Mouse (Mus musculus): Measurements from ENCODE around the gene Pilrb1. TPM values are rescaled to one million over a fixed set of nuclear protein-coding genes. Genes with fewer than 3 reads are reported as not detected.
A peak's percentile ranks its signal among the peaks of the same experiment; 100 is the strongest.
"Not testable (repeated sequence)": the region's sequence is repeated elsewhere in the genome, so short reads cannot be mapped to it uniquely, and the experiment has no call there.

Gene Pilrb1
- total and polyA plus RNA-seq, 2 experiments = 5.1 to 6.1 TPM

- not testable (repeated sequence) for H3K4me1 ChIP-seq (ENCODE audit: control insufficient read depth, insufficient read depth, low read length); H3K4me3 ChIP-seq (ENCODE audit: insufficient read depth, low read depth, low read length); H3K79me2 ChIP-seq (ENCODE audit: control insufficient read depth, insufficient read depth, low read length); DNase-seq (ENCODE audit: extremely low read depth, low read depth, low spot score); H3K27ac ChIP-seq (replicated peaks; ENCODE audit: insufficient read depth, low read depth, low read length); H3K9ac ChIP-seq (ENCODE audit: low read depth, low read length); H3K36me3 ChIP-seq (ENCODE audit: control insufficient read depth, insufficient read depth, low read length); H3K27me3 ChIP-seq (ENCODE audit: control insufficient read depth, insufficient read depth, low read length)
- WGBS = 78% methylated on average over 1 of the region's 1 CpGs
These were observed 7.6 kb downstream of the Pilrb1 start for GRCm38 (mm10) chr5:137850313-137850712.

GRCm38 (mm10) chr5:137837110-137837509, 20.8 kb downstream of the Pilrb1 start:
- H3K9ac ChIP-seq (ENCODE audit: low read depth, low read length); DNase-seq (ENCODE audit: extremely low read depth, low read depth, low spot score); H3K36me3 ChIP-seq (ENCODE audit: control insufficient read depth, insufficient read depth, low read length); H3K79me2 ChIP-seq (ENCODE audit: control insufficient read depth, insufficient read depth, low read length); H3K27me3 ChIP-seq (ENCODE audit: control insufficient read depth, insufficient read depth, low read length); H3K27ac ChIP-seq (replicated peaks; ENCODE audit: insufficient read depth, low read depth, low read length); H3K4me1 ChIP-seq (ENCODE audit: control insufficient read depth, insufficient read depth, low read length); H3K4me3 ChIP-seq (ENCODE audit: insufficient read depth, low read depth, low read length): not testable (repeated sequence)

GRCm38 (mm10) chr5:137836611-137837010, 21.3 kb downstream of the Pilrb1 start:
- H3K27ac ChIP-seq (replicated peaks; ENCODE audit: insufficient read depth, low read depth, low read length) = no peak overlapping the region
- no peak overlapping the region for H3K9ac ChIP-seq (ENCODE audit: low read depth, low read length)
- no peaks in the 10 kb centered on the region for H3K79me2 ChIP-seq (ENCODE audit: control insufficient read depth, insufficient read depth, low read length)
- no peak for DNase-seq (ENCODE audit: extremely low read depth, low read depth, low spot score)
- H3K4me3 ChIP-seq (ENCODE audit: insufficient read depth, low read depth, low read length) = no peak overlapping the region
- no peaks in the 10 kb centered on the region for H3K4me1 ChIP-seq (ENCODE audit: control insufficient read depth, insufficient read depth, low read length)
- TF ChIP-seq CTCF (IDR thresholded peaks at IDR 0.05; ENCODE audit: low read depth, low read length) (no peak), POLR2A (IDR thresholded peaks at IDR 0.05; ENCODE audit: extremely low read depth, insufficient read depth, low read length) (no peak)
- H3K27me3 ChIP-seq (ENCODE audit: control insufficient read depth, insufficient read depth, low read length) = no peaks in the 10 kb centered on the region
- no peaks in the 10 kb centered on the region for H3K36me3 ChIP-seq (ENCODE audit: control insufficient read depth, insufficient read depth, low read length)

- H3K27ac ChIP-seq (replicated peaks; ENCODE audit: insufficient read depth, low read depth, low read length) = not testable (repeated sequence)
- WGBS = 60% methylated on average over 2 of the region's 2 CpGs
These were observed 21.9 kb downstream of the Pilrb1 start, which contains the start of gene Pilra for GRCm38 (mm10) chr5:137835966-137836520. TSS of gene Pilra (minus strand) at chr5:137836281.

GRCm38 (mm10) chr5:137833500-137833899, 24.4 kb downstream of the Pilrb1 start:
- peaks cover 2% of the 10 kb centered on the region; the same call in 1 of the 2 replicates for H3K4me1 ChIP-seq (ENCODE audit: control insufficient read depth, insufficient read depth, low read length)
- H3K9ac ChIP-seq (ENCODE audit: low read depth, low read length) = no peak overlapping the region
- H3K27me3 ChIP-seq (ENCODE audit: control insufficient read depth, insufficient read depth, low read length) = no peaks in the 10 kb centered on the region
- TF ChIP-seq POLR2A (IDR thresholded peaks at IDR 0.05; ENCODE audit: extremely low read depth, insufficient read depth, low read length) (no peak), CTCF (IDR thresholded peaks at IDR 0.05; ENCODE audit: low read depth, low read length) (no peak)
- H3K36me3 ChIP-seq (ENCODE audit: control insufficient read depth, insufficient read depth, low read length) = no peaks in the 10 kb centered on the region
- H3K4me3 ChIP-seq (ENCODE audit: insufficient read depth, low read depth, low read length) = no peak overlapping the region
- no peak for DNase-seq (ENCODE audit: extremely low read depth, low read depth, low spot score)
- WGBS = 76% methylated on average over 4 of the region's 4 CpGs
- no peak overlapping the region for H3K27ac ChIP-seq (replicated peaks; ENCODE audit: insufficient read depth, low read depth, low read length)
- H3K79me2 ChIP-seq (ENCODE audit: control insufficient read depth, insufficient read depth, low read length) = no peaks in the 10 kb centered on the region

More at GRCm38 (mm10) chr5:137835966-137836520, 21.9 kb downstream of the Pilrb1 start, which contains the start of gene Pilra:
- H3K36me3 ChIP-seq (ENCODE audit: control insufficient read depth, insufficient read depth, low read length); H3K4me3 ChIP-seq (ENCODE audit: insufficient read depth, low read depth, low read length); DNase-seq (ENCODE audit: extremely low read depth, low read depth, low spot score); H3K27me3 ChIP-seq (ENCODE audit: control insufficient read depth, insufficient read depth, low read length); H3K79me2 ChIP-seq (ENCODE audit: control insufficient read depth, insufficient read depth, low read length); H3K4me1 ChIP-seq (ENCODE audit: control insufficient read depth, insufficient read depth, low read length): not testable (repeated sequence)
- H3K9ac ChIP-seq (ENCODE audit: low read depth, low read length) = 0 out of 2 replicates have a peak within 1 kb of the TSS, but pooled peaks have one; percentile 5

GRCm38 (mm10) chr5:137831506-137831905, 26.4 kb downstream of the Pilrb1 start:
- no peaks in the 10 kb centered on the region for H3K27me3 ChIP-seq (ENCODE audit: control insufficient read depth, insufficient read depth, low read length)
- peaks cover 2% of the 10 kb centered on the region; the same call in 1 of the 2 replicates for H3K4me1 ChIP-seq (ENCODE audit: control insufficient read depth, insufficient read depth, low read length)
- 83% methylated on average over 6 of the region's 6 CpGs for WGBS
- no peak overlapping the region for H3K4me3 ChIP-seq (ENCODE audit: insufficient read depth, low read depth, low read length)
- no peak for TF ChIP-seq CTCF (IDR thresholded peaks at IDR 0.05; ENCODE audit: low read depth, low read length)
- no peak for TF ChIP-seq POLR2A (IDR thresholded peaks at IDR 0.05; ENCODE audit: extremely low read depth, insufficient read depth, low read length)
- peak; percentile 21 for DNase-seq (ENCODE audit: extremely low read depth, low read depth, low spot score)
- H3K27ac ChIP-seq (replicated peaks; ENCODE audit: insufficient read depth, low read depth, low read length) = no peak overlapping the region
- H3K36me3 ChIP-seq (ENCODE audit: control insufficient read depth, insufficient read depth, low read length) = no peaks in the 10 kb centered on the region
- H3K79me2 ChIP-seq (ENCODE audit: control insufficient read depth, insufficient read depth, low read length) = no peaks in the 10 kb centered on the region
- H3K9ac ChIP-seq (ENCODE audit: low read depth, low read length) = no peak overlapping the region

Data from liver, adult 2 months (tissue).